Mouse (Mus musculus): ENCODE results near the gene Pgm1. TPM values are rescaled to one million over a fixed set of nuclear protein-coding genes. Genes with fewer than 3 reads are reported as not detected.

Pgm1 gene
- total and polyA plus RNA-seq, 3 experiments: 54.0 to 97.9 (median 95.7) TPM

- in situ Hi-C loops (cut with MboI; ENCODE audit: low pct_ligation_motif_present, low pct_unique_long_range_greater_than_20kb, low sequenced_read_pairs) (no loop called here), dilution Hi-C loops (cut with MboI; ENCODE audit: extremely low pct_ligation_motif_present, extremely low pct_unique_long_range_greater_than_20kb, low sequenced_read_pairs) (no loop called here)
- Histone ChIP-seq H3K36me3 (replicated peaks in 1 of 2; ENCODE audit: control insufficient read depth in 1 of 2, insufficient read depth in 1 of 2, low read length in 1 of 2) (no peaks in the 10 kb centered on the region), H3K27me3 (replicated peaks) (no peaks in the 10 kb centered on the region), H3K9ac (ENCODE audit: insufficient read depth, low read depth) (no peak overlapping the region), H3K4me2 (ENCODE audit: insufficient read depth, low read depth, poor library complexity, severe bottlenecking) (no peak overlapping the region), H3K79me2 (replicated peaks; ENCODE audit: control insufficient read depth, extremely low read depth, insufficient read depth, poor library complexity, severe bottlenecking) (no peaks in the 10 kb centered on the region), H3K4me3 (replicated peaks in 1 of 3; ENCODE audit: low read depth in 2 of 3, low read length in 2 of 3, poor library complexity in 1 of 3) (no peak overlapping the region), H3K27ac (ENCODE audit: insufficient read depth, low read depth) (no peak overlapping the region), H3K4me1 (ENCODE audit: control insufficient read depth in 1 of 2, insufficient read depth in 2 of 2) (no peaks in the 10 kb centered on the region), H3K9me3 (replicated peaks; ENCODE audit: low read length) (no peaks in the 10 kb centered on the region)
- DNase-seq (ENCODE audit: extremely low read depth): no peak
- no peak for TF ChIP-seq TCF12 (IDR thresholded peaks at IDR 0.05; ENCODE audit: low read depth, low read length)
- no peak for TF ChIP-seq MYC (IDR thresholded peaks at IDR 0.05; ENCODE audit: low read depth, low read length)
- no peak for TF ChIP-seq RCOR1 (conservative IDR thresholded peaks at IDR 0.05; ENCODE audit: low read depth, low read length)
- TF ChIP-seq MAX (IDR thresholded peaks at IDR 0.05; ENCODE audit: low read length): no peak
- TF ChIP-seq RAD21 (IDR thresholded peaks at IDR 0.05; ENCODE audit: low read depth, low read length): no peak
- no peak for TF ChIP-seq TBP (conservative IDR thresholded peaks at IDR 0.05; ENCODE audit: low read depth, low read length)
- TF ChIP-seq CTCF (conservative IDR thresholded peaks at IDR 0.05 in 1 of 2, IDR thresholded peaks at IDR 0.05 in 1 of 2; ENCODE audit: low read depth in 2 of 2, low read length in 2 of 2): no peak
- no peak for TF ChIP-seq EP300 (IDR thresholded peaks at IDR 0.05; ENCODE audit: low read length)
- no peak for TF ChIP-seq PAX5 (IDR thresholded peaks at IDR 0.05; ENCODE audit: low read length)
- TF ChIP-seq MEF2A (IDR thresholded peaks at IDR 0.05; ENCODE audit: borderline replicate concordance, low read depth, low read length): no peak
- no peak for TF ChIP-seq IRF4 (IDR thresholded peaks at IDR 0.05; ENCODE audit: low read depth, low read length)
- no peak for TF ChIP-seq E2F4 (IDR thresholded peaks at IDR 0.05; ENCODE audit: insufficient replicate concordance, low read depth, low read length)
- TF ChIP-seq USF1 (IDR thresholded peaks at IDR 0.05; ENCODE audit: low read depth, low read length): no peak
- TF ChIP-seq USF2 (conservative IDR thresholded peaks at IDR 0.05; ENCODE audit: low read depth, low read length): no peak
Measured at GRCm38 (mm10) chr4:100001806-100002205, 72.6 kb downstream of the Pgm1 start.

- Histone ChIP-seq H3K36me3 (replicated peaks in 1 of 2; ENCODE audit: control insufficient read depth in 1 of 2, insufficient read depth in 1 of 2, low read length in 1 of 2) (no peaks in the 10 kb centered on the region), H3K4me2 (ENCODE audit: insufficient read depth, low read depth, poor library complexity, severe bottlenecking) (no peak overlapping the region), H3K4me3 (replicated peaks in 1 of 3; ENCODE audit: low read depth in 2 of 3, low read length in 2 of 3, poor library complexity in 1 of 3) (no peak overlapping the region), H3K27me3 (replicated peaks) (no peaks in the 10 kb centered on the region), H3K9me3 (replicated peaks; ENCODE audit: low read length) (no peaks in the 10 kb centered on the region), H3K27ac (ENCODE audit: insufficient read depth, low read depth) (no peak overlapping the region), H3K9ac (ENCODE audit: insufficient read depth, low read depth) (no peak overlapping the region), H3K4me1 (ENCODE audit: control insufficient read depth in 1 of 2, insufficient read depth in 2 of 2) (no peaks in the 10 kb centered on the region; a peak in 1 of 4 replicates), H3K79me2 (replicated peaks; ENCODE audit: control insufficient read depth, extremely low read depth, insufficient read depth, poor library complexity, severe bottlenecking) (no peaks in the 10 kb centered on the region)
- in situ Hi-C loops (cut with MboI; ENCODE audit: low pct_ligation_motif_present, low pct_unique_long_range_greater_than_20kb, low sequenced_read_pairs): no loop called here
- dilution Hi-C loops (cut with MboI; ENCODE audit: extremely low pct_ligation_motif_present, extremely low pct_unique_long_range_greater_than_20kb, low sequenced_read_pairs): no loop called here
- DNase-seq (ENCODE audit: extremely low read depth): no peak
- TF ChIP-seq PAX5 (IDR thresholded peaks at IDR 0.05; ENCODE audit: low read length) (no peak), ETS1 (conservative IDR thresholded peaks at IDR 0.05; ENCODE audit: low read depth, low read length) (no peak), USF1 (IDR thresholded peaks at IDR 0.05; ENCODE audit: low read depth, low read length) (no peak), POLR2AphosphoS2 (IDR thresholded peaks at IDR 0.05; ENCODE audit: low read depth, low read length) (no peak), JUN (IDR thresholded peaks at IDR 0.05; ENCODE audit: insufficient read depth, low read depth, low read length) (no peak), SMC3 (IDR thresholded peaks at IDR 0.05; ENCODE audit: low read depth, low read length) (no peak), ZKSCAN1 (IDR thresholded peaks at IDR 0.05; ENCODE audit: borderline replicate concordance, low read depth, low read length) (no peak), HCFC1 (IDR thresholded peaks at IDR 0.05; ENCODE audit: low read depth, low read length) (no peak), CHD1 (IDR thresholded peaks at IDR 0.05; ENCODE audit: low read depth, low read length) (no peak), MEF2A (IDR thresholded peaks at IDR 0.05; ENCODE audit: borderline replicate concordance, low read depth, low read length) (no peak), E2F4 (IDR thresholded peaks at IDR 0.05; ENCODE audit: insufficient replicate concordance, low read depth, low read length) (no peak), MAFK (IDR thresholded peaks at IDR 0.05; ENCODE audit: insufficient replicate concordance, low read length) (no peak), BHLHE40 (IDR thresholded peaks at IDR 0.05; ENCODE audit: low read depth, low read length) (no peak), KAT2A (IDR thresholded peaks at IDR 0.05; ENCODE audit: insufficient replicate concordance, low read length) (no peak), RAD21 (IDR thresholded peaks at IDR 0.05; ENCODE audit: low read depth, low read length) (no peak), MAZ (IDR thresholded peaks at IDR 0.05; ENCODE audit: low read depth, low read length) (no peak), MXI1 (IDR thresholded peaks at IDR 0.05; ENCODE audit: low read depth, low read length) (no peak), NRF1 (IDR thresholded peaks at IDR 0.05; ENCODE audit: low read depth, low read length) (no peak), UBTF (IDR thresholded peaks at IDR 0.05; ENCODE audit: low read depth, low read length) (no peak), POLR2A (IDR thresholded peaks at IDR 0.05; ENCODE audit: low read depth, low read length) (no peak)
Measured at GRCm38 (mm10) chr4:100007721-100008120, 78.5 kb downstream of the Pgm1 start.
